Mouse (Mus musculus) heart, embryonic 15.5 days (tissue): ENCODE measurements around the gene Cpsf2. TPM values are rescaled to one million over a fixed set of nuclear protein-coding genes. Genes with fewer than 3 reads are reported as not detected.
A peak's percentile ranks its signal among the peaks of the same experiment; 100 is the strongest.
"Not testable (repeated sequence)": the region's sequence is repeated elsewhere in the genome, so short reads cannot be mapped to it uniquely, and the experiment has no call there.

Source experiments
- ATAC-seq: fragments of 200-750 bp; cut with Nextera tagmentation; replicated peaks from 2 replicates; pipeline ENCODE4 v1.8.0; 2017; ENCODE audit warnings: low read depth, moderate TSS enrichment; ENCODE audit not compliant: insufficient number of reproducible peaks, insufficient read depth, low FRiP score
- H3K27ac ChIP-seq: fragments of 300-500 bp; sonication (generic); 2 replicates; pipeline ENCODE4 v1.5.1; 2015; ENCODE audit warnings: mild to moderate bottlenecking, inconsistent platforms
- H3K27me3 ChIP-seq: fragments of 300-500 bp; sonication (generic); 2 replicates; pipeline ENCODE4 v1.6.1; 2015; ENCODE audit warnings: inconsistent platforms
- H3K36me3 ChIP-seq: fragments of 300-500 bp; sonication (generic); 2 replicates; pipeline ENCODE4 v1.6.1; 2015; ENCODE audit warnings: mild to moderate bottlenecking, inconsistent platforms
- H3K4me1 ChIP-seq: fragments of 300-500 bp; sonication (generic); replicated peaks from 2 replicates; pipeline ENCODE4 v1.6.1; 2015; ENCODE audit warnings: inconsistent platforms
- H3K4me2 ChIP-seq: fragments of 300-500 bp; sonication (generic); 2 replicates; pipeline ENCODE4 v1.6.1; 2015; ENCODE audit warnings: inconsistent platforms, mild to moderate bottlenecking, moderate library complexity
- H3K4me3 ChIP-seq: fragments of 300-500 bp; sonication (generic); 2 replicates; pipeline ENCODE4 v1.5.1; 2015; ENCODE audit warnings: mild to moderate bottlenecking, inconsistent platforms
- H3K9ac ChIP-seq: fragments of 300-500 bp; sonication (generic); 2 replicates; pipeline ENCODE4 v1.6.1; 2015; ENCODE audit warnings: mild to moderate bottlenecking, inconsistent platforms
- H3K9me3 ChIP-seq: fragments of 300-500 bp; sonication (generic); replicated peaks from 2 replicates; pipeline ENCODE4 v1.6.1; 2016; ENCODE audit warnings: inconsistent platforms
- WGBS: fragments of 180-500 bp; shearing (Covaris S2); methylation state at CpG from one replicate; pipeline ENCODE4 v1.1.7; 2015; ENCODE audit warnings: mixed read lengths; 5-methylcytosine and 5-hydroxymethylcytosine counted together
- polyA plus RNA-seq: library from polyadenylated mRNA; unstranded; fragments of >200 nt; fragmentation: Nextera tagmentation; extraction: Ambion mirVana; gene quantifications from 2 replicates; pipeline ENCODE4 v1.2.1, GENCODE M21; 2015

Cpsf2 gene
- polyA plus RNA-seq, 1 experiment from 2014 or later = 17.8 TPM

DNA sequence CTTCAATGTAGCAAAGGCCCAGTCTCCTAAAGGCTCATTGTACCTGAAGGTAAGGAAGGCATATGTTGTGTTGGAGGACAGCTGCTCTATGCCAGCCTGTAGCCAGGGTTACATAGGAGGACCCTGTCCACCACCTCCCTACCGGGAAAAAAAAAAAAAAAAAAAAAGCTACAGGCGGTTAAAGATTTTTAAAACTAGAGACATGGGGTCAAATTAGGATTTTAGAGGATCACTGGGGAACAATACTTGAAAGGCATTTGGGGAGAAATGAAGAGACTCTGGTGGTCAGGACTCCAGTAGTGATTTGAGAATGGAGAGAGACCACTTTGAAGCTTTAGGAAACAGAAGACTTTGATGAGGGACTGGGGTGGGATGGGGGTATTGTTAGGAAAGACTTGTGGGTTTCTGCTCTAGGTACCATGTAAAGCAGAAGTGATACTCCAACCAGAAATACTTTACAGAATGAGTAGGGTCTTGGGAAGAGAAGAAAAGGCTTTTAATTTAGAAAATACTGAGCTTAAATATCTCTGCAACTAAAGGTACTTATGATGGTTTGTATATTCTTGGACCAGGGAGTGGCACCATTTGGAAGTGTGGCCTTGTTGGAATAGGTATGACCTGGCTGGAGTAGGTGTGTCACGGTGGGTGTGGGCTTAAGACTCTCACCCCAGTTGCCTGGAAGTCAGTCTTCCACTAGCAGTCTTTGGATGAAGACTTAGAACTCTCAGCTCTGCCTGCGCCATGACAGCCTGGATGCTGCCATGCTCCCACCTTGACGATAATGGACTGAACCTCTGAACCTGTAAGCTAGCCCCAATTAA lies 16.6 kb upstream of the Cpsf2 start:
- not testable (repeated sequence) for H3K36me3 ChIP-seq, H3K9me3 ChIP-seq, H3K4me1 ChIP-seq, ATAC-seq, H3K27ac ChIP-seq, H3K9ac ChIP-seq, H3K27me3 ChIP-seq
- Histone ChIP-seq H3K4me2 (peak overlapping the region; percentile 59; the same call in 1 of the 2 replicates), H3K4me3 (peak overlapping the region; percentile 83)
- 88% methylated on average over 5 of the region's 5 CpGs for WGBS

GRCm38 (mm10) chr12:101971311-101971710 lies 4.5 kb upstream of the Cpsf2 start:
- 90% methylated on average over 2 of the region's 2 CpGs for WGBS
- peaks cover 34% of the 10 kb centered on the region for H3K36me3 ChIP-seq
- H3K4me3 ChIP-seq = no peak overlapping the region
- H3K4me1 ChIP-seq = peaks cover 8% of the 10 kb centered on the region
- ATAC-seq = no peak
- no peak overlapping the region for H3K9ac ChIP-seq
- no peaks in the 10 kb centered on the region for H3K9me3 ChIP-seq
- no peak overlapping the region for H3K27ac ChIP-seq
- H3K27me3 ChIP-seq = no peaks in the 10 kb centered on the region
- H3K4me2 ChIP-seq = no peak overlapping the region

DNA sequence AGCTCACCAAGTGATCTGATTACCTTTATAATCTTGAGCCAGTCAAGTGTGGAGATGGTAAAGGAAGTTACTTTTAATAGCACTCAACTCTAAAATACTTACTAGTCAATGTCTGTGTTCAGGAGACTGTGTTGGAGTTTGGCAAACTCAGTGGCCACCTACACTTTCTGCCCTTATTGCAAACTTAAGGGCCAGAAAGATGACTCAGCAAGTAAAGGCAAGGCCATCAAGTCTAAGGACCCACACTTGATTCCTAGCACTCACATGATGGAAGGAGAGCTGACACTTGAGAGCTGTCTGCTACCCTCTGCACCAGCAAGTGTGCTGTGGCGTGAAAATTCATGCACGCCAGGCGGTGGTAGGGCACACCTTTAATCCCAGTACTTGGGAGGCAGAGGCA lies 3.6 kb upstream of the Cpsf2 start:
- Histone ChIP-seq H3K9ac (no peak overlapping the region), H3K27ac (no peak overlapping the region), H3K36me3 (peaks cover 28% of the 10 kb centered on the region), H3K4me3 (no peak overlapping the region), H3K27me3 (no peaks in the 10 kb centered on the region), H3K4me2 (no peak overlapping the region), H3K9me3 (no peaks in the 10 kb centered on the region), H3K4me1 (peaks cover 15% of the 10 kb centered on the region)
- no peak for ATAC-seq
- WGBS = 97% methylated on average over 3 of the region's 3 CpGs

- peak overlapping the region; percentile 95; the same call in 1 of the 2 replicates for H3K27ac ChIP-seq
- peaks cover 11% of the 10 kb centered on the region; the same call in 1 of the 2 replicates for H3K36me3 ChIP-seq
- peaks cover 20% of the 10 kb centered on the region for H3K4me1 ChIP-seq
- peak overlapping the region; percentile 68 for H3K4me2 ChIP-seq
- 18% methylated on average over 1 of the region's 1 CpGs for WGBS
- H3K9ac ChIP-seq = peak overlapping the region; percentile 86
- peak overlapping the region; percentile 82 for H3K4me3 ChIP-seq
- no peak for ATAC-seq
- H3K27me3 ChIP-seq = no peaks in the 10 kb centered on the region
- H3K9me3 ChIP-seq = no peaks in the 10 kb centered on the region
Observed at GRCm38 (mm10) chr12:101974571-101974970, 1.2 kb upstream of the Cpsf2 start.

DNA sequence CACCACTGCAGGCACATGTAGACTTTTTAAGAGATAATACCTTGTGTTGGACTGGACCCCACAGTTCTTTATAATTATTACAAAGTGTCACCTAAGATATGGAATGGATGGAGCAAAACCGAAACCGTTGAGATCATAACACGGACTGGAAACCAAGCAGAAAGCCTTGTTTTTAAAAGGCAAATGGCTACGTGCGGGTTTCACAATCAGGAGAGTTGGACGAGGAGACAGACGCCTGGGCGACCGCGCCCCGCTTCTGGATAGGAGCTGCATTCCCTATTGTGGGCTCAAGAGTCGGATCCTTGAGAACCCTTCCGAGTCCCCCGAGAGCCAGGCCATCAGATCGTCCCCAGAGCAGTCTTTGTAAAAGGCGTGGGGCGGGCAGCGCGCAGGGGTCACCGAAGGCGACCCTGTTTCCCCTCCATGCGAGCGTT lies 604 bp upstream of the Cpsf2 start:
- under 1% methylated on average over 23 of the region's 23 CpGs for WGBS
- Histone ChIP-seq H3K4me2 (peak overlapping the region; percentile 68), H3K27me3 (no peaks in the 10 kb centered on the region), H3K9ac (peak overlapping the region; percentile 86), H3K4me3 (peak overlapping the region; percentile 82), H3K36me3 (0 out of 2 replicates have a peak, but pooled peaks cover 5% of the 10 kb centered on the region), H3K9me3 (no peaks in the 10 kb centered on the region), H3K4me1 (peaks cover 25% of the 10 kb centered on the region), H3K27ac (peak overlapping the region; percentile 95)
- ATAC-seq = peak; percentile 56

DNA sequence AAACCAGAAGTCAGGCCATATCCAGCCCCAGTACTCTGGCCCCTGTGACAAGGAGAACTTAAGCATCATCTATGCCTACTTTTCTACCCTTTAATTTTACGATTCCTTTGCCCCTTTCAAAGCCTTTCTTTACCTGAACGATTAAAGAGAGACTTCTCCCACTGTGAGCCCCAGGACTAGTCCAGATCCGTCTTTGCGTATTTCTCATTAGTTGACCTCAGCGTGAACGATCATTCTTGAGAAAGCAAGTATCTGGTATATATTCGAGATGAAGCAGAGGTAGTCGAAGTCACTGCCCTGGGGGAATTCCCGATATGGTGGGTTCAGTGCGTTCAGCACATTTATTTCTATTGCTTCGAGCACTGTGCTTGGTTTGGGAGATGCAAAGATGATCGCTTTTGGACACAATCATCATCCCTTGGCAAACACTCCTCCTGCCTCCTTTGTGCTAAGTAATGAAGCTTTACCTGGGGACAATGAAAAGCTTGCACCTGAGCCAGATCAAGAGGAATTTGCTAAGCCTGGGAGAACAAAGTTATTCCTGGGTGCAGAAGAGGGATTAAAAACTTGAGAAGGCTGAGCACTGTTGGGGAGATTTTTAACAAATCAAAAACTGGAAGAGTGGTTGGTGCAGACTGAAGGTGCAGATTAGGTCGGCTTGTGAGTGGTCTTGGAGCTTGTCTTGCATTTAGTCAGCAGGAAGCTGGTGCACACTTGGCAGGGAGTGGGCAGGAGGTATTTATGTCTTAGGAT lies 1.0 kb downstream of the Cpsf2 start:
- ATAC-seq = no peak
- Histone ChIP-seq H3K36me3 (peaks cover 6% of the 10 kb centered on the region; the same call in 1 of the 2 replicates), H3K4me3 (peak overlapping the region; percentile 82), H3K27me3 (no peaks in the 10 kb centered on the region), H3K4me2 (peak overlapping the region; percentile 68), H3K4me1 (peaks cover 28% of the 10 kb centered on the region), H3K27ac (peak overlapping the region; percentile 95), H3K9ac (peak overlapping the region; percentile 86), H3K9me3 (no peaks in the 10 kb centered on the region)
- WGBS = 20% methylated on average over 13 of the region's 13 CpGs

GRCm38 (mm10) chr12:101977404-101977915 lies 1.7 kb downstream of the Cpsf2 start:
- H3K4me2 ChIP-seq = 0 out of 2 replicates have a peak overlapping the region, but pooled peaks have one; percentile 68
- WGBS = 94% methylated on average over 10 of the region's 10 CpGs

GRCm38 (mm10) chr12:101978162-101978561 lies 2.4 kb downstream of the Cpsf2 start:
- 70% methylated on average over 5 of the region's 5 CpGs for WGBS
- ATAC-seq = no peak
- H3K9ac ChIP-seq = no peak overlapping the region
- H3K4me3 ChIP-seq = no peak overlapping the region
- no peaks in the 10 kb centered on the region for H3K27me3 ChIP-seq
- peaks cover 11% of the 10 kb centered on the region for H3K36me3 ChIP-seq
- no peaks in the 10 kb centered on the region for H3K9me3 ChIP-seq
- no peak overlapping the region for H3K4me2 ChIP-seq
- H3K4me1 ChIP-seq = peaks cover 28% of the 10 kb centered on the region
- H3K27ac ChIP-seq = no peak overlapping the region

More at GRCm38 (mm10) chr12:101977404-101977915, 1.7 kb downstream of the Cpsf2 start:
- Histone ChIP-seq H3K36me3 (peaks cover 5% of the 10 kb centered on the region; the same call in 1 of the 2 replicates), H3K9ac (no peak overlapping the region), H3K9me3 (no peaks in the 10 kb centered on the region), H3K4me1 (peaks cover 28% of the 10 kb centered on the region), H3K27me3 (no peaks in the 10 kb centered on the region), H3K27ac (no peak overlapping the region), H3K4me3 (no peak overlapping the region)
- no peak for ATAC-seq

DNA sequence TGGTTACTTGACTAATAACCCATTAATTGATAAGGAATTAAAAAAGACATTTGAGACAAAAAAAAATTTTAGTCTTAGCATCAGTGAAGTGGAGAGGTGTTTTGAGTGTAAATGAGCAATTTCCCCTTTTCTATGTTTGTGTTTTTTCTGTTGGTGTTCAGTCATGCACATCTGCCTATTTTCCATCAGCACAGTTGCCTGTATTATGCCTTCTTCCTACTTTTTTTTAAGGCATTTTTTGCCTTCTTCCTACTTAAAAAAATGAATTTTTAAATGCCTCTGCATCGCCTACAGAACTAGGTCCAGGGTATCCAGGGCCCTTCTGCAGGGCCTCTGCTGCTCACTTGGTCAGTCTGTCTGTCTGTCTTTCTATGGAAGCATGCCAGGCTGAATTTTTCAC lies 2.8 kb downstream of the Cpsf2 start:
- WGBS = 77% methylated on average over 1 of the region's 1 CpGs
- ATAC-seq = no peak
- Histone ChIP-seq H3K36me3 (peaks cover 16% of the 10 kb centered on the region), H3K4me2 (no peak overlapping the region), H3K9me3 (no peaks in the 10 kb centered on the region), H3K4me1 (peaks cover 28% of the 10 kb centered on the region), H3K27me3 (no peaks in the 10 kb centered on the region), H3K4me3 (no peak overlapping the region), H3K27ac (no peak overlapping the region), H3K9ac (no peak overlapping the region)

GRCm38 (mm10) chr12:101979213-101979750 lies 3.5 kb downstream of the Cpsf2 start:
- Histone ChIP-seq H3K36me3 (peaks cover 23% of the 10 kb centered on the region), H3K4me1 (peaks cover 27% of the 10 kb centered on the region), H3K27ac (no peak overlapping the region), H3K27me3 (no peaks in the 10 kb centered on the region), H3K4me3 (no peak overlapping the region), H3K9me3 (no peaks in the 10 kb centered on the region), H3K4me2 (no peak overlapping the region), H3K9ac (no peak overlapping the region)
- WGBS = 82% methylated on average over 8 of the region's 8 CpGs
- ATAC-seq = no peak

DNA sequence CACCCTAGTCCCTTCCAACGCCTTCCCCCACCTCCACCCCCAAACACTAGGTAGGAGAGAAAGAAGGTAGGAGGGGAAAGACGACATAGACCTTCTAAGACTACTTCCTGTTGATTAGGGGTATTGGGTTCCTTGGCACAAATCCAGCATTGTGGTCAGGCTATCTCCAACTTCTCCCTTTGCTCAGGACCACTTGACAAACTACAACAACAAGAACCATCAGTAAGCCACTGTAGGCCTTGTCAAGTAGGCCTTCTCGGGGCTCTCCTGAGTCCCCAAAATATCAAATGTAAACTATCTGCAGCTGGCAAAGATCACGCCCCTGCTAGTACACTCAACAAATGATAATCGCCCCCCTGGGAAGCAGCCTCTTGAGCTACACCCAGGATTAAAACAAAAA lies 4.5 kb downstream of the Cpsf2 start:
- peaks cover 29% of the 10 kb centered on the region for H3K36me3 ChIP-seq
- no peaks in the 10 kb centered on the region for H3K9me3 ChIP-seq
- no peak overlapping the region for H3K9ac ChIP-seq
- no peak overlapping the region for H3K4me2 ChIP-seq
- no peak overlapping the region for H3K27ac ChIP-seq
- no peak overlapping the region for H3K4me3 ChIP-seq
- no peaks in the 10 kb centered on the region for H3K27me3 ChIP-seq
- WGBS = 40% methylated on average over 5 of the region's 5 CpGs
- ATAC-seq = no peak
- H3K4me1 ChIP-seq = peaks cover 20% of the 10 kb centered on the region
